Mouse (Mus musculus) kidney, postnatal 25 days (tissue): Measurements from ENCODE around the gene Cdcp2.
A peak's percentile ranks its signal among the peaks of the same experiment; 100 is the strongest.

ENCODE experiments used
- DNase-seq, 2 experiments: peaks; one replicate each; pipeline ENCODE4 v3.0.0; 2021; ENCODE audit warnings: mixed read lengths in 2 of 2

Gene Cdcp2

GRCm38 (mm10) chr4:107096841-107097373 is at the start of gene Cdcp2:
Gene Cdcp2, plus strand, starts transcription at chr4:107096891.
- no peak for DNase-seq

- no peak for DNase-seq
These were observed 48.9 kb upstream of the Cdcp2 start for GRCm38 (mm10) chr4:107047806-107048205.

DNA sequence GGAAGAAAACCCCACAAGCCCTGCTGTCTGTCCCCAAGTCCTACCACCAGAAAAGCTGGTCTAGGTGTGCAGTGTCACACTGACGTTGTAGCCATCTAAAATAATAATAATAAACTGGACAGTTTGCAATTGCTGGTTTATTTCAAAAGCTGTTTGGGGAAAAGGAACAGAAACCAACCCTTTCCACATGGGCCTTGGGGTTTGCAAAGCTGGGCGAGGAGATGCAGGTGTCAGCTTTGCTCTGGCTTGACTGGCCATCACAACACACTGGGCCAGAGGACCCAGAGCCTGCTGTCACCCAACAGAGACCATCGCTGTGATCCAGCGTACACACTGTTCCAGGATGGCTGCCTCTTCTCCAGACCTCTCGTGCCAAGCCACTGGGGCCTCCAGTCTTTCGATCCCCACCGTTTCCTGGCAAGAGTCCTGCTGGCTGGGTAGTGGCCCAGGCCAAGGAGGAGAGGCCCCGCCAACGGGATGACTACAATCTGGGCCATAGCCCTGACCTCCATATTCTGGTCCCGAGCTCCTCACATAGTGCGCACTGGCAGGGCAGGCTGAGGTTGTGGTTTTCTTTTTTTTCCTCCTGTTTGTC is 48.0 kb upstream of the Cdcp2 start:
- no peak for DNase-seq

DNA sequence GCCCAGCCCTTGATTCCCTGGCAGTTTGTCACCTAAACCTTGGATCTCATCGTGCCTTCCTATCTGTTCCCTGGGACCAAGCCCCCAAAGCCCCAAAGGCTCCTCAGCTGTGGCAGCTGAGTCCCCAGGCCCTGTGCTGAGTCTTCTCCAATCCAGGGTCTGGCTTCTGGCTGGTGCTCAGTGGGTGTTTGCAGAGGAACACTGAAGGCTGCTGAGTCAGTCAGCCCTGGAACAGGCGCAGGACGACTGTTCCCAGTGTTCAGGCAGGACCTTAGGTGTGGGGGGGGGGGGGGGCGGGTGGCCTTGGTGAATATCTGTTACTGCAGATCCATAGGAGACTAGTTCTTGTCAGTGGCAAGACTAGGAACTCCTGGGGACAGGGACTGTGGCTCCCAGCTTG is 44.8 kb upstream of the Cdcp2 start:
- no peak for DNase-seq

DNA sequence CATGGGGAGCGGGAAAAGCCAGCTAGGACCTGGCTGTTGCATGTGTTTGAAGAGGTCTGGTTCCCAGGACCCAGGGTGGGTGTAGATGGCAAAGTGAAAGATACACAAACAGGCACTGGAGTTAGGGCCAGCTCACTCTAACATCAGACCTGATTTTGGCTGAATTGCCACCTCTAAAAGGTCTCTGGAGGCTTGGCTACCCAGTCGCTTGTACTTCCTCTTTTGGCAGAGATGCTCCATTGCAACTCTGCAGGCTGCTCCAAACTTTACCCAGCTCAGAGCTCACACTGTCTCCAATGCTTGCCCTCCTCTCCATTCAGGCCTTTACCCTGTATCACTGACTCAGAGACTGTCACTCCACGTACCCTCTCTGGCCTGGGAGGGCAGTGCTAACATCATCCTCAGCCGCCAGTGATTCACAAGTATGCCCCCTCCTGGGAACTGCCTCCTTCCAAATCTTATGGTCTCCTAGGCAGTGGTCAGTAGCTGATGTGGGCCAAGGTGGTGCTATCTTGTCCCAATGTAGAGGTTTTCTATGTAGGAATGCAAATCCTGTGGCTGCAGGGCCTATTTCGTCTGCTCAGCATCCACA is 43.6 kb upstream of the Cdcp2 start:
- no peak for DNase-seq

- DNase-seq: no peak
These were observed 40.6 kb upstream of the Cdcp2 start for GRCm38 (mm10) chr4:107056088-107056487.

GRCm38 (mm10) chr4:107058346-107058745 is 38.3 kb upstream of the Cdcp2 start:
- DNase-seq: peak in 1 of 2 experiments; percentile 12

- no peak for DNase-seq
These were observed 37.9 kb upstream of the Cdcp2 start for GRCm38 (mm10) chr4:107058781-107059180.

DNA sequence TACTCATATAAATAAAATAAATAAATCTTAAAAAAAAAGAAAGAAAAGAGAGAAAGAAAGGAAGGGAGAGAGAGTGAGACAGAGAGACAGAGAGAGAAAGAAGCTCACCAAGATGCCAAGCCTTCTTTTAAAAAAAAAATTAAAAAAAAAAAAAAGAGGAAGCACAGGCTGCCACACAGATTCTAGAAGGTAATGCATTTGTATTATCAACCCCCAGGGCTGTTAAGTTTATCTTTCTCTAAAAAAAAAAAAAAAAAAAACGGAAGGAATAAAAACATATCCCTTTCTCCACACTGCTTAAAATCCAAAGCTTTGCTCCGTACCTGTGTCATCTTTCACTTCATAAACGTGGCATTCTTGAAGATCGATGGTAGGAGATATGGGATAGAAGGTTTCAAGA is 35.1 kb upstream of the Cdcp2 start:
- DNase-seq: no peak

- no peak for DNase-seq
These were observed 33.5 kb upstream of the Cdcp2 start for GRCm38 (mm10) chr4:107063214-107063613.

DNA sequence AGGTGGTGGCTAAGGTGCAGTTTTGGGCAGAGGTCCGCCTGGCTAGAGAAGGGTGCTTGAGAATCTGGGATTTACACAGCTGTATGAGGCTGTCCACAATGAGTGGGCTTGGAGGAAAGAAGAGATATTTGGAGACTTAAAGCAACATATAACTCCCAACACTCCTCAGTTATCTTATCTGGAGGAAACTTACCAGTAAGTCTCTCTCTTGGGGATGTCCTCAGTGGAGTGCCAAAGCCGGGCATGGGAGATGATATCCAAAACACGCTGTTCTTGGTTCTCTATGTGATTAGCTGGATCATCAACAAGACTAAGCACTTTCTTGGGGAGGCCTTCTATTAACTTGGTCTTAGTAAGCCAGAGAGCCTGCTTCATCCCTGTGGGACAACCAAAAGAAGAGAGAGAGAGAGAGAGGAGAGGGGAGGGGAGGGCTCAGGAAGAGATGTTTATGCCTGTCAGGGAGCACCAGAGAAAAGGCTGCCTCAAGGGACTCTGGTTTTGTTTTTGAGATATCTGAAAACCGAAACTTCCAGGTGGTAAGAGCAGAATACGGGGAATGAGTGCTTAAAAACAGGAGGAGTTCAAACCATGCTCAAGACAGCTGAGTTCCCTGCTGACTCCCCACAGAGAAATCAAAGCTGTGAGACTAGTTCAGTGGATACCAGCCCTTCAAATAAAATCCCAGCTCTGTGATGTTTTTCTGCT is 32.1 kb upstream of the Cdcp2 start:
- no peak for DNase-seq

GRCm38 (mm10) chr4:107066252-107067124 is 30.2 kb upstream of the Cdcp2 start, which contains the start of the genes Mrpl37 and Cyb5rl:
Gene Mrpl37, minus strand, starts transcription at chr4:107066868.
Gene Cyb5rl, plus strand, starts transcription at chr4:107066988.
- peak; percentile 96 to 97 for DNase-seq

DNA sequence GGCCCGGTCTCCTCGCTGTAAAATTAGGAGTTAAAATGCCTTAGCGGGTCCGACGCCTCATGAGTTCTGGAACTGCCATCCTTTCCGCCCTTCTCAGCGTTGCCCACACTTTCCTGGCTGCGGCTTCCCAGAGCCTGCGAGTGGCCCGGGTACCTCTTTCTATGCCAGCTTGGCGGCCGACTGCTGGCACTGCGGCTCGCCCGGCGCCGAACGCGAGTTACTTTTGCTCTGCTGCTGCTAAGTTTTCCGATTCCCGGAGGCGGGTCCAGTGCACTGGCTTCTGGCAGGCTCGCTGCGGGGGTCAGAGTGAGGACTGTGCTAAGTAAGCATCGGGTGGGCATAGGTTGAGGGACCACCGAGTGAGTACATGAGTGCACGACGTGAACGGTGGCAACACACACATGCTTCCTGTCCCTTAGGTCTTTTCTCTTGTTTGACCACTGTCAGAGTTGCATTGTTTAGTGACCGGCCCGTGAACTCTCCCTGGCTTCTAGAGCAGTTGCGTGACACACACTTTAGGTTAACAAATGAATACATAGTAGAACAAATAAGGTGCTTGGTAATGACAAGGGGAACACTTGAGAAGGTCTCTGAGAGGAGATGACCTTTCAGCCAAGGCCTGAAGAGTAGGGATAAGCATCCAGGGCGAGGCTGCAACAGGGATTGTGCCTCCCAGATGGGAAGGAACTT is 29.4 kb upstream of the Cdcp2 start:
- peak; percentile 54 to 70 for DNase-seq

DNA sequence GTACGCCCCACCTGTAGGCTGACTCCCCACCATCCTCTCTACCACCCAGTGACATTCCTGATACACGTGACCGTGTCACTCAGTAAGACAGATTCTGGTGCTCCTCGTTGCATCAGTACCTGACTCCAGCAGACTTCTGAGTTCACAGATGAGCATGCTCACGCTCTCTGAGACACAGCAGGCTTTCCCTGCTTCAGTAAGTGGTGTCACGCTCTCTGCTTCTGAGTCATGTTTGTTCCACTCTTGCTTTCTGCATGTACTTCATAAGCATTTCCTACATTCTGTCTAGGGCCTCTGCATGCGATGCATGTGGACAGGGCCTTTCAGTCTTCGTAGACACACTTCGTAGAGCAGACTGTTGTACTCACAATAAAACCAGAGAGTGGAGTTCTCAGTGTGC is 24.3 kb upstream of the Cdcp2 start:
- peak in 1 of 2 experiments; percentile 26 for DNase-seq

- peak in 1 of 2 experiments; percentile 22 for DNase-seq
These were observed 21.2 kb upstream of the Cdcp2 start for GRCm38 (mm10) chr4:107075456-107075855.

- no peak for DNase-seq
These were observed 17.8 kb upstream of the Cdcp2 start for GRCm38 (mm10) chr4:107078894-107079293.

DNA sequence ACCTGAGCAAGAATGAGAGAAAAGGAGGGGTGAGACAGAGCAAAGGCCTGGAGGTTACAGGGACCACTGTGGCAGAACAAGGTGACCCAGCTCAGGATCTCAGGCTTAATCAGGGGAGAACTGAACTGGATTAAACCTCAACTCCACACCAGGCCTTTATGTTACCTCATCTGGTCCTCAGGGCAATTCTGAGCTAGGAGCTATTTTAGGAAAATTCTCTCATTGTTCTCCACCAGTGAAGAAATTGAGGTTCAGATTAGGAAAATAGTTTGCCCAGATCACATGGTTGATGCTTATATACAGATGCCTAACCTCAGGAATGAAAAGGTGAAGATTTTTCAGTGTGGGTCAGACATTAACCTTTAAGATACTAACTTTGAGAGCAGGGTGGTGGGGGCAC is 17.0 kb upstream of the Cdcp2 start:
- no peak for DNase-seq

DNA sequence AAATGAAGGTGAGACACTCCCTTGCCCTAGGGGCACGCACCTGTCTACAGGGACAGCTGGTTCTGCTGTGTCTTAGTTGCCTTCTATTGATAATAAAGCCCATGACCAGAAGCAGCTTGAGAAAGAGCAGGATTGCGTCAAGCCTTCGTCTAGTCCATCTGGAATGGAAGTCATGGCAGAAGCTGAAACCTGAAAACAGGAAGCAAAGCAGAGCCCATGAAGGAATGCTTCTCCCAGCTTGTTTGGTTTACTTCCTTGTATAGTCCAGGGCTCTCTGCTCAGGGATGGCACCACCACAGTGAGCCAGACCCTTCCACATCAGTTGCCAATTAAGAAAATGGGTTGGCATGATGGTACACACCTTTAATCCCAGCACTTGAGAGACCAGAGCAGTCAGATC is 14.5 kb upstream of the Cdcp2 start:
- DNase-seq: no peak

DNA sequence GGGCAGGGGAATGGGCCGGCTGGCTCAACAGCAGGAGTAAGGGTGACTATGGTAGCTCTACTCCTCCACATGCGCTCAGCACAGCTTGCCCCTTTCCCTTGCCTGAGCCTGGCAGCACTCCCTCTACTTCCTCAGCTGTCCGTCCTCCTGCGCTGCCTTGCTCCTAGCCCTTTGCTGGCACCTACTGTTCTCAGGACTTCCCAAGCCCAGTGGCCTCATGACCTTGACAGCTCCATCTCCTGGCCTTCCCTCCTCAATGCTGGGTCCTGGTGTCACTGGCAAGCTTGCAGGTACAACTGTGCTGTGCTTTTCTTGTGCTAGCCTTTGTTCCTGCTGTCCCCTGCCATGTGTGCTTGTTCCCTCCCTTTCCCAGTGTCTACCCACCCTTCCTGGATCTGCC is 13.6 kb upstream of the Cdcp2 start:
- no peak for DNase-seq

- no peak for DNase-seq
These were observed 12.3 kb upstream of the Cdcp2 start for GRCm38 (mm10) chr4:107084343-107084742.

- DNase-seq: peak; percentile 83 to 94
These were observed 11.8 kb upstream of the Cdcp2 start for GRCm38 (mm10) chr4:107084858-107085257.

- no peak for DNase-seq
These were observed 5.0 kb upstream of the Cdcp2 start for GRCm38 (mm10) chr4:107091696-107092095.
